Mouse (Mus musculus) liver, adult 2 months (tissue): ENCODE data around the gene Xpnpep1.

ENCODE experiments used
- CTCF ChIP-seq: fragments of 200-500 bp; IDR thresholded peaks from 2 replicates; pipeline ENCODE4 v1.5.1; 2011; ENCODE audit warnings: low read depth, low read length, control low read depth
- POLR2A ChIP-seq: fragments of 200-500 bp; IDR thresholded peaks from 2 replicates; pipeline ENCODE4 v1.6.1; 2011; ENCODE audit warnings: low read length, control low read depth; ENCODE audit not compliant: insufficient read depth; ENCODE audit errors: extremely low read depth

- TF ChIP-seq CTCF (peak; percentile 58), POLR2A (no peak)
Observed at GRCm38 (mm10) chr19:53019716-53020463, 20.1 kb downstream of the Xpnpep1 start.
